Comparison of ENCODE assay signal across 10 mouse cellular contexts in genomic region chrX:52791944-52792719, GRCm38 (mm10). TPM values are rescaled to one million over a fixed set of nuclear protein-coding genes. Genes with fewer than 3 reads are reported as not detected.
DNase-seq lines count a peak whose midpoint lies in the region; ATAC-seq and TF ChIP-seq lines count a peak whose summit lies in the region.
"Had no signal": no experiment of that assay in that cellular context is flagged by ENCODE, and none has a peak within 500 bp of the region (broad histone marks: within the 10 kb centered on the region; RNA-seq: fewer than 3 reads in every experiment).

No protein-coding gene starts in this region.

- H3K4me3 ChIP-seq in kidney, embryonic 16.5 days (ENCODE audit: low read length): peak overlapping the region; percentile 51; the same call in 1 of the 2 replicates
- H3K4me3 ChIP-seq in hindbrain, embryonic 10.5 days: peak overlapping the region; percentile 53
- no peak overlapping the region for H3K4me3 ChIP-seq in neural tube, embryonic 12.5 days
- no peak overlapping the region for H3K4me3 ChIP-seq in gastrocnemius, adult 2 months

- H3K9ac ChIP-seq in kidney, embryonic 16.5 days (replicated peaks; ENCODE audit: low read length): no peak overlapping the region
- no peak overlapping the region for H3K9ac ChIP-seq in neural tube, embryonic 12.5 days

- intact Hi-C loops in gastrocnemius, adult 2 months (cut with DNase I): no loop called here

- no peaks in the 10 kb centered on the region; the same call in 1 of the 2 replicates for H3K27me3 ChIP-seq in kidney, embryonic 16.5 days (ENCODE audit: insufficient read depth, low read length)
- H3K27me3 ChIP-seq in hindbrain, embryonic 10.5 days (ENCODE audit: insufficient read depth, poor library complexity, severe bottlenecking): no peaks in the 10 kb centered on the region
- H3K27me3 ChIP-seq in neural tube, embryonic 12.5 days (replicated peaks): no peaks in the 10 kb centered on the region

- peak overlapping the region; percentile 29; the same call in 1 of the 2 replicates for H3K27ac ChIP-seq in kidney, embryonic 16.5 days (ENCODE audit: low read length)
- H3K27ac ChIP-seq in hindbrain, embryonic 10.5 days: peak overlapping the region; percentile 88
- H3K27ac ChIP-seq in neural tube, embryonic 12.5 days: no peak overlapping the region
- H3K27ac ChIP-seq in gastrocnemius, adult 2 months: no peak overlapping the region

- DNase-seq in kidney, adult 9 months: no peak
- peak; percentile 9 for DNase-seq in hindbrain, embryonic 10.5 days (ENCODE audit: low spot score)
- DNase-seq in kidney, postnatal 10 days: peak; percentile 26
- DNase-seq in layer of hippocampus, postnatal 10 days (ENCODE audit: low spot score in 2 of 2): no peak
- DNase-seq in gastrocnemius, adult 2 months: no peak
- DNase-seq: cerebellum, postnatal 25 days; liver; thymus, postnatal 14 days had no signal

- TF ChIP-seq CTCF in gastrocnemius, adult 2 months (IDR thresholded peaks at IDR 0.05): no peak

- H3K4me1 ChIP-seq in kidney, embryonic 16.5 days (ENCODE audit: insufficient read depth, low read length): 0 out of 2 replicates have a peak, but pooled peaks cover 4% of the 10 kb centered on the region
- peaks cover 35% of the 10 kb centered on the region for H3K4me1 ChIP-seq in hindbrain, embryonic 10.5 days (replicated peaks)
- H3K4me1 ChIP-seq in neural tube, embryonic 12.5 days: peaks cover 7% of the 10 kb centered on the region; the same call in 1 of the 2 replicates

- ATAC-seq in kidney, embryonic 16.5 days (ENCODE audit: low FRiP score, low TSS enrichment): no peak
- ATAC-seq in neural tube, embryonic 12.5 days (ENCODE audit: low FRiP score, low read depth): no peak

- H3K9me3 ChIP-seq in kidney, embryonic 16.5 days (ENCODE audit: low read length): no peaks in the 10 kb centered on the region
- no peaks in the 10 kb centered on the region for H3K9me3 ChIP-seq in hindbrain, embryonic 10.5 days
- no peaks in the 10 kb centered on the region for H3K9me3 ChIP-seq in neural tube, embryonic 12.5 days

- peak overlapping the region; percentile 52 for H3K4me2 ChIP-seq in kidney, embryonic 16.5 days (replicated peaks; ENCODE audit: low read depth, low read length)
- peak overlapping the region; percentile 50 for H3K4me2 ChIP-seq in neural tube, embryonic 12.5 days (replicated peaks)

- H3K36me3 ChIP-seq in kidney, embryonic 16.5 days (ENCODE audit: insufficient read depth, low read length): no peaks in the 10 kb centered on the region
- no peaks in the 10 kb centered on the region for H3K36me3 ChIP-seq in hindbrain, embryonic 10.5 days
- H3K36me3 ChIP-seq in neural tube, embryonic 12.5 days: no peaks in the 10 kb centered on the region

- WGBS in kidney, embryonic 16.5 days: 56% methylated on average over 10 of the region's 10 CpGs
- 37% methylated on average over 10 of the region's 10 CpGs for WGBS in hindbrain, embryonic 10.5 days
- WGBS in neural tube, embryonic 12.5 days: 33% methylated on average over 10 of the region's 10 CpGs

RNA-seq across cellular contexts. Expression of gene Ccdc160, which starts 1.1 kb away (rescaled TPM):
- polyA plus RNA-seq in kidney, embryonic 16.5 days (2015; fragmentation: Nextera tagmentation; extraction: Ambion mirVana): 6.3 and 7.2 TPM in 2 replicates
- 5.2 and 9.4 TPM in 2 replicates for polyA plus RNA-seq in hindbrain, embryonic 10.5 days (2016; fragmentation: Nextera tagmentation; extraction: Ambion mirVana)
- 4.1 and 4.4 TPM in 2 replicates for polyA plus RNA-seq in neural tube, embryonic 12.5 days (2016; fragmentation: Nextera tagmentation; extraction: Ambion mirVana)
- 1 to 10 TPM; 2.4 to 3.7 TPM for total RNA-seq in layer of hippocampus, postnatal 10 days (2021)
- total RNA-seq in gastrocnemius, adult 2 months (2021): under 1 TPM; 0.14 to 0.26 TPM

Comparison
In these comparisons a context has a peak if more than half of its experiments do, and no peak if none do; other contexts are left out.
1. DNase-seq: peak in hindbrain, embryonic 10.5 days (single experiment) and kidney, postnatal 10 days (single experiment); none in kidney, adult 9 months (single experiment), layer of hippocampus, postnatal 10 days (0 of 2) and gastrocnemius, adult 2 months (single experiment).
2. H3K27ac ChIP-seq: peak in kidney, embryonic 16.5 days (single experiment) and hindbrain, embryonic 10.5 days (single experiment); none in neural tube, embryonic 12.5 days (single experiment) and gastrocnemius, adult 2 months (single experiment).
3. H3K4me3 ChIP-seq: peak in kidney, embryonic 16.5 days (single experiment) and hindbrain, embryonic 10.5 days (single experiment); none in neural tube, embryonic 12.5 days (single experiment) and gastrocnemius, adult 2 months (single experiment).